Mouse (Mus musculus) urinary bladder, postnatal 10 days (tissue): ENCODE data around the gene Ldb2.

Experiments used
- DNase-seq: peaks from one replicate; pipeline ENCODE4 v3.0.0; 2022; ENCODE audit warnings: low spot score

Ldb2 gene

GRCm38 (mm10) chr5:44543472-44544132 lies 255.9 kb downstream of the Ldb2 start:
- no peak for DNase-seq

- no peak for DNase-seq
Measured at GRCm38 (mm10) chr5:44541748-44542147, 257.7 kb downstream of the Ldb2 start.

GRCm38 (mm10) chr5:44538687-44539086 lies 260.8 kb downstream of the Ldb2 start:
- no peak for DNase-seq

GRCm38 (mm10) chr5:44538000-44538395 lies 261.5 kb downstream of the Ldb2 start:
- DNase-seq, result no peak

GRCm38 (mm10) chr5:44537316-44537999 lies 262.0 kb downstream of the Ldb2 start:
- no peak for DNase-seq

GRCm38 (mm10) chr5:44529466-44529865 lies 270.0 kb downstream of the Ldb2 start:
- DNase-seq, result no peak

GRCm38 (mm10) chr5:44529001-44529400 lies 270.5 kb downstream of the Ldb2 start:
- no peak for DNase-seq

GRCm38 (mm10) chr5:44505221-44505620 lies 294.3 kb downstream of the Ldb2 start:
- DNase-seq, result no peak

GRCm38 (mm10) chr5:44504786-44505185 lies 294.7 kb downstream of the Ldb2 start:
- no peak for DNase-seq

GRCm38 (mm10) chr5:44498229-44498628 lies 301.3 kb downstream of the Ldb2 start:
- no peak for DNase-seq

GRCm38 (mm10) chr5:44496854-44497253 lies 302.6 kb downstream of the Ldb2 start:
- no peak for DNase-seq

- no peak for DNase-seq
Measured at GRCm38 (mm10) chr5:44495092-44495491, 304.4 kb downstream of the Ldb2 start.

- no peak for DNase-seq
Measured at GRCm38 (mm10) chr5:44494133-44494532, 305.3 kb downstream of the Ldb2 start.

- no peak for DNase-seq
Measured at GRCm38 (mm10) chr5:44491526-44491925, 308.0 kb downstream of the Ldb2 start.

- DNase-seq, result no peak
Measured at GRCm38 (mm10) chr5:44490462-44490861, 309.0 kb downstream of the Ldb2 start.

GRCm38 (mm10) chr5:44483426-44484106 lies 315.9 kb downstream of the Ldb2 start:
- DNase-seq, result no peak

GRCm38 (mm10) chr5:44481406-44481805 lies 318.1 kb downstream of the Ldb2 start:
- DNase-seq, result no peak

- no peak for DNase-seq
Measured at GRCm38 (mm10) chr5:44476356-44476755, 323.1 kb downstream of the Ldb2 start.

GRCm38 (mm10) chr5:44475543-44475942 lies 323.9 kb downstream of the Ldb2 start:
- DNase-seq, result no peak

- DNase-seq, result no peak
Measured at GRCm38 (mm10) chr5:44473857-44474762, 325.4 kb downstream of the Ldb2 start.

- no peak for DNase-seq
Measured at GRCm38 (mm10) chr5:44465238-44465637, 334.2 kb downstream of the Ldb2 start.
